Mouse (Mus musculus) heart, adult 2 months (tissue): Measurements from ENCODE around the gene Insl6. TPM values are rescaled to one million over a fixed set of nuclear protein-coding genes. Genes with fewer than 3 reads are reported as not detected.
A peak's percentile ranks its signal among the peaks of the same experiment; 100 is the strongest.

Source experiments
- DNase-seq, 2 experiments: peaks; one replicate each; pipeline ENCODE4 v3.0.0; 2021
- H3K27ac ChIP-seq: fragments of 200-600 bp; 2 replicates; pipeline ENCODE4 v1.8.1; 2022
- H3K27me3 ChIP-seq: fragments of 200-500 bp; 2 replicates; pipeline ENCODE4 v1.6.1; 2012; ENCODE audit warnings: mild to moderate bottlenecking, low read length, inconsistent platforms, mixed read lengths; ENCODE audit not compliant: control insufficient read depth, insufficient read depth
- H3K36me3 ChIP-seq: fragments of 200-500 bp; 2 replicates; pipeline ENCODE4 v1.6.1; 2012; ENCODE audit warnings: low read length, inconsistent platforms; ENCODE audit not compliant: control insufficient read depth, insufficient read depth
- H3K4me1 ChIP-seq: fragments of 200-500 bp; 2 replicates; pipeline ENCODE4 v1.6.1; 2011; ENCODE audit warnings: low read length; ENCODE audit not compliant: control insufficient read depth, insufficient read depth
- H3K4me3 ChIP-seq: fragments of 200-600 bp; 2 replicates; pipeline ENCODE4 v1.8.1; 2022
- H3K79me2 ChIP-seq: fragments of 200-500 bp; replicated peaks from 2 replicates; pipeline ENCODE4 v1.6.1; 2012; ENCODE audit warnings: mild to moderate bottlenecking, inconsistent platforms, low read length, moderate library complexity, mixed read lengths; ENCODE audit not compliant: control insufficient read depth, insufficient read depth
- H3K9ac ChIP-seq: fragments of 200-500 bp; 2 replicates; pipeline ENCODE4 v1.6.1; 2012; ENCODE audit warnings: low read depth, mild to moderate bottlenecking, control low read depth, inconsistent platforms, low read length, mixed read lengths
- CTCF ChIP-seq: fragments of 200-600 bp; IDR thresholded peaks from 2 replicates; pipeline ENCODE4 v1.8.1; 2022; ENCODE audit warnings: antibody characterized with exemption, mild to moderate bottlenecking, moderate library complexity
- EP300 ChIP-seq: fragments of 200-500 bp; IDR thresholded peaks from 2 replicates; pipeline ENCODE4 v1.6.1; 2011; ENCODE audit warnings: low read depth, low read length, control low read depth; ENCODE audit not compliant: insufficient read depth
- POLR2A ChIP-seq: fragments of 200-500 bp; IDR thresholded peaks from 2 replicates; pipeline ENCODE4 v1.6.1; 2011; ENCODE audit warnings: mild to moderate bottlenecking, low read depth, low read length, control low read depth; ENCODE audit not compliant: insufficient read depth
- WGBS: fragments of 180-500 bp; shearing (Covaris S2); methylation state at CpG from one replicate; pipeline ENCODE4 v1.1.7; 2018; 5-methylcytosine and 5-hydroxymethylcytosine counted together
- intact Hi-C: fragments of 180-260 bp; cut with DNase I; formaldehyde crosslinking; loops from one replicate; pipeline ENCODE4 v1.15.1; 2025
- polyA plus RNA-seq: library from polyadenylated mRNA; depleted of rRNA; stranded (reverse); fragments of >200 nt; gene quantifications from 2 replicates; pipeline ENCODE4 v1.2.3, GENCODE M21; 2012
- total RNA-seq, 2 experiments: library from RNA; stranded (reverse); gene quantifications; 2 replicates each; pipeline ENCODE4 v1.2.3; 2021

Gene Insl6
- total and polyA plus RNA-seq, 3 experiments = 0.39 to 0.73 TPM; not detected in 1

DNA sequence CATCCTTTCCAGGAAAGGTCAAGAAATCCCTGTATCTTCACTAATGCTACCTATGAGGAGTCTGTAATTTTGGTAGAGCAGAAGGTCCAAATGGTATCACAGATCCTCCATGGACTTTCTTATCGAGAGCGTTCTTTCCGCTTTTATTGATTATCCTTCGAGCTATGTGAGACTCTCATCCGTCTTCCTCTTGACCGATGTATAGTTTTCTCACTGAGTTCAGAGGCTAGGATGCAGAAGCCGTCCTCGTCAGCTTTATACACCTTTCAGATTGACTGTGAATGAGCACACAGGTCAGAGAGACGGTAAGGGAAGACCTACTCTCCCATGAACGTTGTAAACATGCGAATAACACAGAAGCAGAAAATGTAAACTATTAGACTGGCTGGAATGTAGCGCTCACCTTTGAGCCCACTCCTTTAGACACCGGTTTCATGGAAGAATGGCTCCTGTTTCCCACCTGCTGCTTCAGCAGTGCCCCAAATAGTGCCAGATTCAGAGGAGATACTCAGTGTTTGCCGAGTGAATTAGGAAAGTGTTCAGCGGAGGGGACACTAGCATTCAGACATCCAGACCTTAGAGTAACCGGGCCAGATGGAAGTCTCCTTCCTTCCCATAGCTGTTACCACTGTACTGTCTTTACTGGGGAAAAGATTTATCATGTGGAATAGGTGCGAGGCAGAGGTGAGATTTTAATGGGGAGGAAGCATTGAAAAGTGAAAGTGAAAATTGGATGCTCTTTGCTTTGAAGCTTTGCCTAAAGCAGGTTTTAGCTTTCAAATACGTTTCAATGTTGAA, 46.3 kb upstream of the Insl6 start:
- H3K36me3 ChIP-seq = no peaks in the 10 kb centered on the region
- DNase-seq = peak in 1 of 2 experiments; percentile 24
- intact Hi-C loops = loop anchor here (5.0 kb wide), 2 partner anchors 46 to 436 kb away; partner anchors contain the start of gene 9930021J03Rik
- WGBS = 71% methylated on average over 18 of the region's 18 CpGs
- peak overlapping the region; percentile 37 for H3K4me3 ChIP-seq
- no peaks in the 10 kb centered on the region for H3K79me2 ChIP-seq
- TF ChIP-seq POLR2A (no peak), CTCF (no peak), EP300 (no peak)
- H3K9ac ChIP-seq = peak overlapping the region; percentile 52
- peak overlapping the region; percentile 77 for H3K27ac ChIP-seq
- no peaks in the 10 kb centered on the region for H3K27me3 ChIP-seq
- peaks cover 1% of the 10 kb centered on the region for H3K4me1 ChIP-seq

DNA sequence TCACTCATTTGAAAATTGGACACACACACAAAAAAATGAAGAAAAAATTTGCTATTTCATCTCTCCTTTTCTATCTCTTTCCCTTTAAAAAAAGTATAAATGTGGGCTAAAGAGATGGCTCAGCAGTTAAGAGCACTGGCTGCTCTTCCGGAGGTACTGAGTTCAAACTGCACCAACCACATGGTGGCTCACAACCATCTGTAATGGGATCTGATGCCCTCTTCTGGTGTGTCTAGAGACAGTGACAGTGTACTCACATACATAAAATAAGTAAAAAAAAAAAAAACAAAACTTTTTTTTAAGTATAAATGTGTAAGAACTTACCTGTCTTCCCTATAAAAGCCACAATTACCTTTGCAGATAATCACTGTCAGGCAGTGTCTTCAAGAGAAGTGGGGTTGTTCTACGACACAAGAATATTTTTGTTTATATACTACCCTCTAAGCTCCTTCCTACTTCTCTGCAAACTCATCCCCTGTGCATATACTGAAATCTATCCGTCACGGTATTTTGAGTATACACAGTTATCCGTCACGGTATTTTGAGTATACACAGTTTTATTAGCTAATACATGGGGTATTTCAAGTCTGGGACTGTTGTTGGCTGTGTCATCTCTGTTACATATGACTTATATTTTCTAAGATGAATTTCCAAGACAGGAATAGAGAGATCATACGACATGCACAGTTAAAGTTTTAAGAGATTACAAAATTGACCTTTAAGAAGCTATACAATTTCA, 45.6 kb upstream of the Insl6 start:
- no peak for TF ChIP-seq EP300
- TF ChIP-seq CTCF = 0 out of 2 replicates have a peak, but pooled peaks have one; percentile 20
- H3K4me1 ChIP-seq = peaks cover 1% of the 10 kb centered on the region
- WGBS = 93% methylated on average over 7 of the region's 7 CpGs
- H3K9ac ChIP-seq = no peak overlapping the region
- H3K4me3 ChIP-seq = no peak overlapping the region
- no peak for DNase-seq
- H3K36me3 ChIP-seq = no peaks in the 10 kb centered on the region
- no peak overlapping the region for H3K27ac ChIP-seq
- no peaks in the 10 kb centered on the region for H3K79me2 ChIP-seq
- no peaks in the 10 kb centered on the region for H3K27me3 ChIP-seq
- intact Hi-C loops = loop anchor here (5.0 kb wide), 2 partner anchors 47 to 437 kb away; partner anchors contain the start of gene 9930021J03Rik

DNA sequence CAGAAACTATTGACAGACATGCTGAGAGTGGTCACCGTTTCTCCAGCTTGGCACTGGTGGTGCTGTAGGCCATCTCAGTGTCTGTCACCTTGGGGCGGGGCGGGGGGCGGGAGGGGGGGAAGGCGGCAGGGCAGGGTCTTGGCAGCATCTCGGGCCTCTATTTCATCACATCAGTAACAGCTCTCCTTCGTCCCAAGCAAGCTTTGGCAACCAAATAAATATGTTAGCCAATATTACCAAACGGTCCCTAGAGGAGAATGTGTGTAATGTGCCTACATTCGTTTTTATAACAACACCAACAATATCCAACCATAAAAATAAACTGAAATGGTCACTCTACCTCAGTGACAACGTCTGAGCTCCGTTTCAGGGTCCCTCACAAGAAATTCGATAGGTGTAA, 45.0 kb upstream of the Insl6 start:
- Histone ChIP-seq H3K27ac (no peak overlapping the region), H3K4me1 (peaks cover 1% of the 10 kb centered on the region), H3K79me2 (no peaks in the 10 kb centered on the region), H3K27me3 (no peaks in the 10 kb centered on the region), H3K9ac (no peak overlapping the region), H3K4me3 (no peak overlapping the region), H3K36me3 (no peaks in the 10 kb centered on the region)
- WGBS = 59% methylated on average over 12 of the region's 12 CpGs
- intact Hi-C loops = loop anchor here (5.0 kb wide), 2 partner anchors 47 to 437 kb away; partner anchors contain the start of gene 9930021J03Rik
- TF ChIP-seq EP300 (no peak), CTCF (no peak), POLR2A (no peak)
- no peak for DNase-seq

DNA sequence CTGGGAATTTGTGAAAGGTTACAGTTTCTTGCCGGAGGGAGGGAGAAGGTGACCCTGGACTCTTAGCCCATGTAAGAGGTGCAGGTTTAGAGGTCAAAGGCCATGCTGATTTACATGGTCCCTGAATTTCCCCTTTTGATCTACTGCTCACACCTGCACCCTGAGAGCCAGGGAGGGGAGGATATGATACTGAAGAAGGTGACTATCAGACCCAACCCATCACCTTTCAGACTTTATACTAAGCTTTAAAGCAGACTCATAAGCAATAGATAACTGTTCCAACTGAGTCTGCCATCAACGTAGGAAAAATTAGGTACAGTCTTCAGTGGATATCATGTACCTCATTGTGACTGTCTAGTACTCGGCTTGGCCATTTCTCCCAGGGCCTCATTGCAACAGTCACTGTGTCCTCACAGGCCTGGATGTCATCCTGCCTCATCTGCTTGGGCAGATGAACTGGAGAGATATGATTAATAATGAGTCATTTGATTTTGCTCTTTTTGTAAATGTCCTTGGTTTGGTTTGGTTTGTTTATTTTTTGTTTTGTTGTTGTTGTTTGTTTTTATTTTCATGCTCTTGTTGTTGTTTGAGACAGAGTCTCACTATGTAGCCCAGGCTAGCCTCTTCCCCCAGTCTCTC, 43.6 kb upstream of the Insl6 start:
- WGBS = 72% methylated on average over 3 of the region's 3 CpGs
- no peak for TF ChIP-seq EP300
- no peak for TF ChIP-seq POLR2A
- TF ChIP-seq CTCF = no peak
- no peak overlapping the region; the same call in 1 of the 2 replicates for H3K27ac ChIP-seq
- H3K4me3 ChIP-seq = no peak overlapping the region
- H3K9ac ChIP-seq = no peak overlapping the region
- no peaks in the 10 kb centered on the region for H3K79me2 ChIP-seq
- no peak for DNase-seq
- no peaks in the 10 kb centered on the region for H3K36me3 ChIP-seq
- H3K27me3 ChIP-seq = no peaks in the 10 kb centered on the region
- peaks cover 1% of the 10 kb centered on the region for H3K4me1 ChIP-seq
- intact Hi-C loops = loop anchor here (5.0 kb wide), 1 partner anchor 194 kb away; no protein-coding TSS in a partner anchor

DNA sequence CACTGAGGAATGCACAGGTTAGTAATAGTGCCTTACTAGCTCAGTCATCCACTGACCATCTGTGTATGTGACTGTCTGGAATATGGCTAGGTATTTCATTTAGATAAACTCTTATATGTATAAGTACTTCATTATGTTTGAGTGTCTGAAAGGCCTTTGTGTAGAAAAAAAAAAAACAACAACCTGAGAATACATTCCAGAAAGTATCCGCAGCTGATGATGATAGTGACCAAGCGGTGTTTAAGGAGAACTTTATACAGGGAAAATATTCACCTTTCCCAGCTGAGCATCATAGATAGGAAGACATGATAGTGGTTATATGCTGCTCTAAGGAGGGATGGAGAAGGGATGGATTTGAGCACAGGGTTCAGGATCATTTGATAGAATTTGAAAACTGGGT, 42.9 kb upstream of the Insl6 start:
- Histone ChIP-seq H3K79me2 (no peaks in the 10 kb centered on the region), H3K9ac (no peak overlapping the region), H3K4me3 (peak overlapping the region; percentile 74), H3K4me1 (peaks cover 1% of the 10 kb centered on the region), H3K27me3 (no peaks in the 10 kb centered on the region), H3K36me3 (no peaks in the 10 kb centered on the region), H3K27ac (peak overlapping the region; percentile 87; the same call in 1 of the 2 replicates)
- WGBS = 74% methylated on average over 2 of the region's 2 CpGs
- intact Hi-C loops = loop anchor here (5.0 kb wide), 1 partner anchor 194 kb away; no protein-coding TSS in a partner anchor
- no peak for DNase-seq
- TF ChIP-seq POLR2A = no peak
